Comparison of ENCODE assay signal across 8 mouse cellular contexts in the genomic region with DNA sequence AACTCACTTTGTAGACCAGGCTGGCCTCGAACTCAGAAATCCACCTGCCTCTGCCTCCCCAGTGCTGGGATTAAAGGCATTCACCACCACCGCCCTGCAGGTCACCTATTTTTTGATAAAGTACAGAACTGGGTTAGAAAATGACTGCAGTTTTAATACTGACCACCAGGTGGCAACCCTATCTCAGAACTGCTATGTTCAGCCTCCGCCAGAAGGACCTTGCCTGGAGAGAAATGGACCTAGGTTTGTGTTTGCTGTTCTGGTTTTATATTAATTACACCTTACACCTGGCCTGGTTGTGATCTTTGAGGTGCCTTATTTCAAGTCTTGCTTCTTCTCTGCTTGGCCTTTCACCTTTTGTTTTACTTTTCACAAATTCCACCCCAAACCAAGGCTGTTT. TPM values are rescaled to one million over a fixed set of nuclear protein-coding genes. Genes with fewer than 3 reads are reported as not detected.
DNase-seq lines count a peak whose midpoint lies in the region; ATAC-seq and TF ChIP-seq lines count a peak whose summit lies in the region.

No protein-coding gene starts in this region.

- no peaks in the 10 kb centered on the region for H3K27me3 ChIP-seq in thymus, adult 2 months (ENCODE audit: control insufficient read depth, insufficient read depth, low read length)
- H3K27me3 ChIP-seq in intestine, embryonic 14.5 days (replicated peaks; ENCODE audit: control insufficient read depth, insufficient read depth, low read length), result no peaks in the 10 kb centered on the region

- no peaks in the 10 kb centered on the region for H3K9me3 ChIP-seq in intestine, embryonic 14.5 days (ENCODE audit: control insufficient read depth, low read length)

- no peak overlapping the region for H3K4me3 ChIP-seq in thymus, adult 2 months (ENCODE audit: control insufficient read depth, insufficient read depth, low read length)
- H3K4me3 ChIP-seq in bone marrow macrophage, adult 2 months (ENCODE audit: insufficient read depth, low read length), result no peak overlapping the region
- no peak overlapping the region for H3K4me3 ChIP-seq in embryonic fibroblast, embryonic 13.5 days (ENCODE audit: insufficient read depth, low read length)
- H3K4me3 ChIP-seq in intestine, embryonic 14.5 days (ENCODE audit: low read depth, low read length), result no peak overlapping the region

- 23% methylated on average over 3 of the region's 3 CpGs for WGBS in thymus, adult 2 months
- WGBS in intestine, embryonic 14.5 days, result 22% methylated on average over 3 of the region's 3 CpGs

- no peaks in the 10 kb centered on the region for H3K4me1 ChIP-seq in thymus, adult 2 months (replicated peaks; ENCODE audit: control insufficient read depth, insufficient read depth, low read length)
- no peaks in the 10 kb centered on the region for H3K4me1 ChIP-seq in bone marrow macrophage, adult 2 months (ENCODE audit: control insufficient read depth, insufficient read depth, low read length)
- H3K4me1 ChIP-seq in embryonic fibroblast, embryonic 13.5 days (ENCODE audit: control insufficient read depth, insufficient read depth, low read length), result no peaks in the 10 kb centered on the region
- no peaks in the 10 kb centered on the region for H3K4me1 ChIP-seq in intestine, embryonic 14.5 days (replicated peaks; ENCODE audit: control insufficient read depth, insufficient read depth, low read length)

- intact Hi-C loops in left cerebral cortex, postnatal 4 days (cut with DNase I), result loop anchor here (5.0 kb wide), 1 partner anchor 154 kb away; no protein-coding TSS in a partner anchor

- no peak overlapping the region for H3K9ac ChIP-seq in intestine, embryonic 14.5 days (ENCODE audit: low read length)

- peak; percentile 52 for DNase-seq in thymus, adult 2 months
- DNase-seq in thymus, postnatal 36 days, result no peak
- peak; percentile 65 for DNase-seq in intestine, embryonic 14.5 days (ENCODE audit: low spot score)
- DNase-seq in left cerebral cortex, postnatal 4 days, result peak; percentile 49
- peak; percentile 11 to 50 for DNase-seq in thymus, postnatal 10 days (ENCODE audit: low spot score in 2 of 2)

- H3K27ac ChIP-seq in thymus, adult 2 months (ENCODE audit: control insufficient read depth, insufficient read depth, low read length), result no peak overlapping the region
- H3K27ac ChIP-seq in bone marrow macrophage, adult 2 months (ENCODE audit: insufficient read depth, low read depth, low read length), result no peak overlapping the region
- H3K27ac ChIP-seq in embryonic fibroblast, embryonic 13.5 days (ENCODE audit: insufficient read depth, low read length), result no peak overlapping the region
- H3K27ac ChIP-seq in intestine, embryonic 14.5 days (ENCODE audit: low read depth), result no peak overlapping the region

- ATAC-seq in intestine, embryonic 14.5 days (replicated peaks; ENCODE audit: low FRiP score, low TSS enrichment, low read depth), result peak; percentile 72; the same call in 1 of the 2 replicates
- peak; percentile 60 for ATAC-seq in monocyte, adult 5-6 weeks (replicated peaks; ENCODE audit: insufficient number of reproducible peaks, low FRiP score, low TSS enrichment, poor library complexity, severe bottlenecking)

- no peaks in the 10 kb centered on the region for H3K36me3 ChIP-seq in thymus, adult 2 months (ENCODE audit: control insufficient read depth, insufficient read depth, low read length)
- no peaks in the 10 kb centered on the region for H3K36me3 ChIP-seq in intestine, embryonic 14.5 days (ENCODE audit: control insufficient read depth, insufficient read depth, low read length)

- no peak overlapping the region for H3K4me2 ChIP-seq in intestine, embryonic 14.5 days (ENCODE audit: low read length)

- TF ChIP-seq CTCF in thymus, adult 2 months (IDR thresholded peaks at IDR 0.05; ENCODE audit: borderline replicate concordance, control insufficient read depth, extremely low read depth, insufficient read depth, low read length, poor library complexity), result no peak
- TF ChIP-seq CTCF in bone marrow macrophage, adult 2 months (IDR thresholded peaks at IDR 0.05; ENCODE audit: low read depth, low read length), result peak; percentile 29; the same call in 1 of the 2 replicates
- TF ChIP-seq CTCF in embryonic fibroblast, embryonic 13.5 days (IDR thresholded peaks at IDR 0.05; ENCODE audit: borderline replicate concordance, insufficient read depth, low read length), result peak; percentile 40; the same call in 1 of the 2 replicates

- TF ChIP-seq POLR2A in thymus, adult 2 months (IDR thresholded peaks at IDR 0.05; ENCODE audit: control insufficient read depth, extremely low read depth, insufficient read depth, low read length, poor library complexity), result no peak
- no peak for TF ChIP-seq POLR2A in bone marrow macrophage, adult 2 months (IDR thresholded peaks at IDR 0.05; ENCODE audit: borderline replicate concordance, low read depth, low read length)
- no peak for TF ChIP-seq POLR2A in embryonic fibroblast, embryonic 13.5 days (IDR thresholded peaks at IDR 0.05; ENCODE audit: low read depth, low read length)

RNA-seq across cellular contexts. Expression of a gene that starts 12.7 kb away (rescaled TPM):
- 6.6 and 11.8 TPM in 2 replicates for polyA plus RNA-seq in thymus, adult 2 months (2012; rRNA removed)
- not detected in 2 replicates for polyA plus RNA-seq in bone marrow macrophage, adult 2 months (2012; ENCODE audit: insufficient read depth, insufficient read length, missing spikeins)
- polyA plus RNA-seq in embryonic fibroblast, embryonic 13.5 days (2011; ENCODE audit: insufficient read length, low read depth, missing spikeins), result not detected in 2 replicates
- 387 TPM in 1 of 2 replicates, not detected in the other for polyA plus RNA-seq in intestine, embryonic 14.5 days (2014; fragmentation: Nextera tagmentation; extraction: Ambion mirVana)
- total RNA-seq in left cerebral cortex, postnatal 4 days (2021), result not detected
- total RNA-seq in monocyte, adult 5-6 weeks (2017), result not detected in 3 replicates

RNA-seq across cellular contexts. Expression of a gene that starts 34.9 kb away (rescaled TPM):
- polyA plus RNA-seq in thymus, adult 2 months (2012; rRNA removed), result 10.3 and 11.1 TPM in 2 replicates
- polyA plus RNA-seq in bone marrow macrophage, adult 2 months (2012; ENCODE audit: insufficient read depth, insufficient read length, missing spikeins), result 7.0 and 8.4 TPM in 2 replicates
- polyA plus RNA-seq in embryonic fibroblast, embryonic 13.5 days (2011; ENCODE audit: insufficient read length, low read depth, missing spikeins), result 7.2 and 11.7 TPM in 2 replicates
- 20.5 and 24.2 TPM in 2 replicates for polyA plus RNA-seq in intestine, embryonic 14.5 days (2014; fragmentation: Nextera tagmentation; extraction: Ambion mirVana)
- total RNA-seq in left cerebral cortex, postnatal 4 days (2021), result 10 to 100 TPM; 23.0 to 25.0 TPM
- total RNA-seq in monocyte, adult 5-6 weeks (2017), result 7.6 to 11.8 TPM (median 9.6 TPM) in 3 replicates

RNA-seq across cellular contexts. Expression of a gene that starts 47.9 kb away (rescaled TPM):
- polyA plus RNA-seq in thymus, adult 2 months (2012; rRNA removed), result 10.4 and 10.7 TPM in 2 replicates
- 0.24 and 0.43 TPM in 2 replicates for polyA plus RNA-seq in bone marrow macrophage, adult 2 months (2012; ENCODE audit: insufficient read depth, insufficient read length, missing spikeins)
- 0.46 and 0.53 TPM in 2 replicates for polyA plus RNA-seq in embryonic fibroblast, embryonic 13.5 days (2011; ENCODE audit: insufficient read length, low read depth, missing spikeins)
- polyA plus RNA-seq in intestine, embryonic 14.5 days (2014; fragmentation: Nextera tagmentation; extraction: Ambion mirVana), result 1.2 TPM in 2 replicates
- 1 to 10 TPM in 1 of 2 experiments, under 1 TPM in 1; 0.54 to 1.1 TPM for total RNA-seq in left cerebral cortex, postnatal 4 days (2021)
- total RNA-seq in monocyte, adult 5-6 weeks (2017), result not detected in 3 replicates

Comparison
In these comparisons a context has a peak if more than half of its experiments do, and no peak if none do; other contexts are left out.
1. DNase-seq: peak in thymus, adult 2 months (single experiment), intestine, embryonic 14.5 days (single experiment), left cerebral cortex, postnatal 4 days (single experiment) and thymus, postnatal 10 days (2 of 2); none in thymus, postnatal 36 days (0 of 2).